In genomic region chr5:145140611-145141010, GRCm38 (mm10) we compare ENCODE assay signal across 8 mouse cellular contexts. TPM values are rescaled to one million over a fixed set of nuclear protein-coding genes. Genes with fewer than 3 reads are reported as not detected.
DNase-seq lines count a peak whose midpoint lies in the region; ATAC-seq and TF ChIP-seq lines count a peak whose summit lies in the region.

No protein-coding gene starts in this region.

- peak overlapping the region; percentile 96 for H3K4me3 ChIP-seq in layer of hippocampus, adult 2 months
- peak overlapping the region; percentile 96 for H3K4me3 ChIP-seq in liver, embryonic 13.5 days (replicated peaks)
- H3K4me3 ChIP-seq in stomach, embryonic 15.5 days (replicated peaks) = peak overlapping the region; percentile 98

- no peaks in the 10 kb centered on the region for H3K9me3 ChIP-seq in liver, embryonic 13.5 days (replicated peaks)
- no peaks in the 10 kb centered on the region for H3K9me3 ChIP-seq in stomach, embryonic 15.5 days

- 0 out of 2 replicates have a peak, but pooled peaks have one; percentile 5 for ATAC-seq in granulocyte monocyte progenitor cell, adult 5-6 weeks (replicated peaks; ENCODE audit: poor library complexity, severe bottlenecking)
- peak; percentile 50 for ATAC-seq in liver, embryonic 13.5 days (ENCODE audit: low read depth)
- ATAC-seq in stomach, embryonic 15.5 days (ENCODE audit: insufficient read depth, low FRiP score, low read depth) = no peak
- ATAC-seq in inflammation-experienced regulatory T-cells, adult 6 months = no peak

- TF ChIP-seq CTCF in layer of hippocampus, adult 2 months (conservative IDR thresholded peaks at IDR 0.05) = no peak

- peak overlapping the region; percentile 99 for H3K27ac ChIP-seq in layer of hippocampus, adult 2 months
- H3K27ac ChIP-seq in liver, embryonic 13.5 days = peak overlapping the region; percentile 95
- peak overlapping the region; percentile 91 for H3K27ac ChIP-seq in stomach, embryonic 15.5 days

- peaks cover 59% of the 10 kb centered on the region for H3K36me3 ChIP-seq in liver, embryonic 13.5 days
- peaks cover 31% of the 10 kb centered on the region for H3K36me3 ChIP-seq in stomach, embryonic 15.5 days

- no peaks in the 10 kb centered on the region for H3K27me3 ChIP-seq in liver, embryonic 13.5 days
- H3K27me3 ChIP-seq in stomach, embryonic 15.5 days (replicated peaks) = no peaks in the 10 kb centered on the region

- under 1% methylated on average over 18 of the region's 18 CpGs for WGBS in liver, embryonic 13.5 days (ENCODE audit: insufficient replicate concordance)
- under 1% methylated on average over 18 of the region's 18 CpGs for WGBS in stomach, embryonic 15.5 days

- H3K4me2 ChIP-seq in liver, embryonic 13.5 days = peak overlapping the region; percentile 93
- peak overlapping the region; percentile 65 for H3K4me2 ChIP-seq in stomach, embryonic 15.5 days

- peaks cover 52% of the 10 kb centered on the region for H3K4me1 ChIP-seq in liver, embryonic 13.5 days (replicated peaks)
- H3K4me1 ChIP-seq in stomach, embryonic 15.5 days = peaks cover 21% of the 10 kb centered on the region

- DNase-seq in layer of hippocampus, adult 2 months (ENCODE audit: low spot score in 2 of 2) = no peak
- no peak for DNase-seq in layer of hippocampus, postnatal 25 days (ENCODE audit: extremely low spot score in 1 of 2, low spot score in 1 of 2)
- DNase-seq in c-Kit-negative CD71-positive TER-119-positive erythroid progenitor cells, embryonic 14.5 days (ENCODE audit: low read depth, low spot score) = peak; percentile 40
- peak; percentile 24 for DNase-seq in liver, embryonic 13.5 days
- no peak for DNase-seq in T-cell, adult 2 months (ENCODE audit: low spot score)

- peak overlapping the region; percentile 95 for H3K9ac ChIP-seq in liver, embryonic 13.5 days
- peak overlapping the region; percentile 80 for H3K9ac ChIP-seq in stomach, embryonic 15.5 days

RNA-seq across cellular contexts. Expression of gene Bud31, which starts 0.4 kb away (rescaled TPM):
- total RNA-seq in layer of hippocampus, adult 2 months (2021) = 10 to 100 TPM; 67.4 to 73.4 TPM
- 10 to 100 TPM; 69.5 to 81.9 TPM for total RNA-seq in layer of hippocampus, postnatal 25 days (2021)
- 108 and 163 TPM in 2 replicates for total RNA-seq in granulocyte monocyte progenitor cell, adult 5-6 weeks (2014; fragmentation: Nextera tagmentation)
- total RNA-seq in granulocyte monocyte progenitor cell, adult 5-6 weeks (2017) = 194 and 205 TPM in 2 replicates
- 164 and 177 TPM in 2 replicates for polyA plus RNA-seq in liver, embryonic 13.5 days (2015; fragmentation: Nextera tagmentation; extraction: Ambion mirVana)
- 175 TPM in 2 replicates for polyA plus RNA-seq in stomach, embryonic 15.5 days (2015; fragmentation: Nextera tagmentation; extraction: Ambion mirVana)
- polyA plus RNA-seq in inflammation-experienced regulatory T-cells, adult 6 months (2017; shearing (Covaris generic)) = 100 to 1,000 TPM; 114 to 119 (median 115) TPM

RNA-seq across cellular contexts. Expression of gene Pdap1, which starts 0.6 kb away (rescaled TPM):
- total RNA-seq in layer of hippocampus, adult 2 months (2021) = 10 to 100 TPM; 95.2 to 97.8 TPM
- 100 to 1,000 TPM in 1 of 2 experiments, 10 to 100 TPM in 1; 90.1 to 102 TPM for total RNA-seq in layer of hippocampus, postnatal 25 days (2021)
- 59.3 and 90.3 TPM in 2 replicates for total RNA-seq in granulocyte monocyte progenitor cell, adult 5-6 weeks (2014; fragmentation: Nextera tagmentation)
- 92.6 and 159 TPM in 2 replicates for total RNA-seq in granulocyte monocyte progenitor cell, adult 5-6 weeks (2017)
- polyA plus RNA-seq in liver, embryonic 13.5 days (2015; fragmentation: Nextera tagmentation; extraction: Ambion mirVana) = 69.5 and 90.7 TPM in 2 replicates
- 90.9 and 91.1 TPM in 2 replicates for polyA plus RNA-seq in stomach, embryonic 15.5 days (2015; fragmentation: Nextera tagmentation; extraction: Ambion mirVana)
- polyA plus RNA-seq in inflammation-experienced regulatory T-cells, adult 6 months (2017; shearing (Covaris generic)) = 10 to 100 TPM; 34.4 to 55.2 (median 47.9) TPM

RNA-seq across cellular contexts. Expression of gene Ptcd1, which starts 26.3 kb away (rescaled TPM):
- total RNA-seq in layer of hippocampus, adult 2 months (2021) = 10 to 100 TPM; 21.8 to 24.9 TPM
- 10 to 100 TPM; 20.0 to 21.9 TPM for total RNA-seq in layer of hippocampus, postnatal 25 days (2021)
- total RNA-seq in granulocyte monocyte progenitor cell, adult 5-6 weeks (2014; fragmentation: Nextera tagmentation) = 9.3 and 10.5 TPM in 2 replicates
- 12.8 and 14.7 TPM in 2 replicates for total RNA-seq in granulocyte monocyte progenitor cell, adult 5-6 weeks (2017)
- polyA plus RNA-seq in liver, embryonic 13.5 days (2015; fragmentation: Nextera tagmentation; extraction: Ambion mirVana) = 8.6 and 9.4 TPM in 2 replicates
- polyA plus RNA-seq in stomach, embryonic 15.5 days (2015; fragmentation: Nextera tagmentation; extraction: Ambion mirVana) = 13.7 and 13.9 TPM in 2 replicates
- polyA plus RNA-seq in inflammation-experienced regulatory T-cells, adult 6 months (2017; shearing (Covaris generic)) = 10 to 100 TPM; 10.5 to 15.2 (median 13.2) TPM

RNA-seq across cellular contexts. Expression of gene Cpsf4, which starts 26.4 kb away (rescaled TPM):
- 10 to 100 TPM; 24.8 to 24.9 TPM for total RNA-seq in layer of hippocampus, adult 2 months (2021)
- 10 to 100 TPM; 22.1 to 25.3 TPM for total RNA-seq in layer of hippocampus, postnatal 25 days (2021)
- total RNA-seq in granulocyte monocyte progenitor cell, adult 5-6 weeks (2014; fragmentation: Nextera tagmentation) = 42.2 and 45.3 TPM in 2 replicates
- 47.9 and 51.3 TPM in 2 replicates for total RNA-seq in granulocyte monocyte progenitor cell, adult 5-6 weeks (2017)
- 32.4 and 34.7 TPM in 2 replicates for polyA plus RNA-seq in liver, embryonic 13.5 days (2015; fragmentation: Nextera tagmentation; extraction: Ambion mirVana)
- 43.0 and 44.6 TPM in 2 replicates for polyA plus RNA-seq in stomach, embryonic 15.5 days (2015; fragmentation: Nextera tagmentation; extraction: Ambion mirVana)
- polyA plus RNA-seq in inflammation-experienced regulatory T-cells, adult 6 months (2017; shearing (Covaris generic)) = 10 to 100 TPM; 11.7 to 18.4 (median 15.5) TPM

RNA-seq across cellular contexts. Expression of gene Arpc1b, which starts 26.6 kb away (rescaled TPM):
- total RNA-seq in layer of hippocampus, adult 2 months (2021) = 10 to 100 TPM; 17.7 to 19.4 TPM
- total RNA-seq in layer of hippocampus, postnatal 25 days (2021) = 10 to 100 TPM; 33.6 to 34.2 TPM
- 404 and 492 TPM in 2 replicates for total RNA-seq in granulocyte monocyte progenitor cell, adult 5-6 weeks (2014; fragmentation: Nextera tagmentation)
- 197 and 242 TPM in 2 replicates for total RNA-seq in granulocyte monocyte progenitor cell, adult 5-6 weeks (2017)
- 158 and 163 TPM in 2 replicates for polyA plus RNA-seq in liver, embryonic 13.5 days (2015; fragmentation: Nextera tagmentation; extraction: Ambion mirVana)
- polyA plus RNA-seq in stomach, embryonic 15.5 days (2015; fragmentation: Nextera tagmentation; extraction: Ambion mirVana) = 393 and 405 TPM in 2 replicates
- 1,000 to 10,000 TPM in 1 of 3 experiments, 100 to 1,000 TPM in 2; 806 to 1,201 (median 880) TPM for polyA plus RNA-seq in inflammation-experienced regulatory T-cells, adult 6 months (2017; shearing (Covaris generic))

Comparison
In these comparisons a context has a peak if more than half of its experiments do, and no peak if none do; other contexts are left out.
1. DNase-seq: peak in c-Kit-negative CD71-positive TER-119-positive erythroid progenitor cells, embryonic 14.5 days (single experiment) and liver, embryonic 13.5 days (single experiment); none in layer of hippocampus, adult 2 months (0 of 2), layer of hippocampus, postnatal 25 days (0 of 2) and T-cell, adult 2 months (single experiment).
2. ATAC-seq: peak in granulocyte monocyte progenitor cell, adult 5-6 weeks (single experiment) and liver, embryonic 13.5 days (single experiment); none in stomach, embryonic 15.5 days (single experiment) and inflammation-experienced regulatory T-cells, adult 6 months (single experiment).
3. Peak in every context shown above with its lines, with median percentiles within 50 percentile points of each other: H3K27ac ChIP-seq and H3K4me3 ChIP-seq.